Comparison of ENCODE assay signal across 15 mouse cellular contexts in the genomic region with DNA sequence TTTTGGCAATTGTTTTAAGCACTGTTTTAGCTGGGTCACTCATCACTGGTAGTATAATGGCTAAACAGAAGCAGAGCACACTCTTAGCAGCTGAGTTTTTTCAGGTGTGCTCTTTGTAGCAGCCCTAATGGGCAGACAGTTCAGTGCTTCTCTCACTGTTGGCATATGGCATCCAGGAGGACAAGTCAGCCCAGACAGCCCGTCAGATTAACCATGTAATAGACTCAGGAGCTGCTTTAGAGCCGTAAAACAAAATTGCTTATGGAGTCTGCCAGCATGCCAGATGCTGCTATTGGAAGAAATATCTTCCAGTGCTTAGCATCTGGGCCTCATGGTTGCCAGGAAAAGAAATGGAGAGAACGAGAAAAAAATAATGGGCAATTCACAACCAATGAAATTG.
DNase-seq lines count a peak whose midpoint lies in the region; ATAC-seq lines count a peak whose summit lies in the region.
"Had no signal": no experiment of that assay in that cellular context is flagged by ENCODE, and none has a peak within 500 bp of the region (broad histone marks: within the 10 kb centered on the region; RNA-seq: fewer than 3 reads in every experiment).

No protein-coding gene starts in this region.

- H3K4me3 ChIP-seq in forebrain, embryonic 14.5 days (ENCODE audit: low read depth, low read length): no peak overlapping the region
- no peak overlapping the region for H3K4me3 ChIP-seq in forebrain, embryonic 11.5 days (ENCODE audit: low read depth, low read length)
- H3K4me3 ChIP-seq in midbrain, embryonic 14.5 days (replicated peaks; ENCODE audit: low read depth, low read length): no peak overlapping the region
- H3K4me3 ChIP-seq in midbrain, embryonic 13.5 days (replicated peaks): no peak overlapping the region
- H3K4me3 ChIP-seq in hindbrain, embryonic 15.5 days: no peak overlapping the region
- H3K4me3 ChIP-seq: heart, embryonic 13.5 days; liver, embryonic 15.5 days had no signal

- no peak overlapping the region for H3K27ac ChIP-seq in forebrain, embryonic 14.5 days (ENCODE audit: low read depth, low read length)
- H3K27ac ChIP-seq in forebrain, embryonic 11.5 days (ENCODE audit: low read depth, low read length): no peak overlapping the region
- 0 out of 2 replicates have a peak overlapping the region, but pooled peaks have one; percentile 20 for H3K27ac ChIP-seq in midbrain, embryonic 14.5 days (replicated peaks; ENCODE audit: low read depth, low read length)
- H3K27ac ChIP-seq in midbrain, embryonic 13.5 days: no peak overlapping the region
- no peak overlapping the region for H3K27ac ChIP-seq in hindbrain, embryonic 15.5 days (replicated peaks)
- H3K27ac ChIP-seq: heart, embryonic 13.5 days; liver, embryonic 15.5 days had no signal

- H3K4me1 ChIP-seq in forebrain, embryonic 14.5 days (ENCODE audit: control insufficient read depth, insufficient read depth, low read length): no peaks in the 10 kb centered on the region
- no peaks in the 10 kb centered on the region for H3K4me1 ChIP-seq in forebrain, embryonic 11.5 days (replicated peaks; ENCODE audit: control insufficient read depth, insufficient read depth, low read length)
- no peaks in the 10 kb centered on the region for H3K4me1 ChIP-seq in midbrain, embryonic 14.5 days (ENCODE audit: control insufficient read depth, insufficient read depth, low read length)
- no peaks in the 10 kb centered on the region for H3K4me1 ChIP-seq in midbrain, embryonic 13.5 days (replicated peaks)
- no peaks in the 10 kb centered on the region for H3K4me1 ChIP-seq in hindbrain, embryonic 15.5 days (replicated peaks)
- H3K4me1 ChIP-seq: heart, embryonic 13.5 days; liver, embryonic 15.5 days had no signal

- no peaks in the 10 kb centered on the region for H3K27me3 ChIP-seq in forebrain, embryonic 14.5 days (replicated peaks; ENCODE audit: control insufficient read depth, insufficient read depth, low read length)
- H3K27me3 ChIP-seq in forebrain, embryonic 11.5 days (ENCODE audit: control insufficient read depth, insufficient read depth, low read length): no peaks in the 10 kb centered on the region
- no peaks in the 10 kb centered on the region for H3K27me3 ChIP-seq in midbrain, embryonic 14.5 days (ENCODE audit: control insufficient read depth, insufficient read depth, low read length)
- H3K27me3 ChIP-seq in midbrain, embryonic 13.5 days: no peaks in the 10 kb centered on the region
- H3K27me3 ChIP-seq in hindbrain, embryonic 15.5 days: no peaks in the 10 kb centered on the region
- H3K27me3 ChIP-seq: heart, embryonic 13.5 days; liver, embryonic 15.5 days had no signal

- peak; percentile 49 for DNase-seq in forebrain, embryonic 14.5 days (ENCODE audit: low spot score)
- DNase-seq in forebrain, embryonic 11.5 days (ENCODE audit: low spot score): no peak
- peak; percentile 33 for DNase-seq in midbrain, embryonic 14.5 days
- DNase-seq in ovary, adult 18-20 months (ENCODE audit: low spot score): no peak
- DNase-seq in layer of hippocampus, postnatal 36 days: no peak
- DNase-seq in frontal cortex, postnatal 36 days (ENCODE audit: low spot score in 2 of 2): no peak
- DNase-seq: adrenal gland, adult 2 months; gastrocnemius, postnatal 25 days; kidney, adult 2 months; lung, postnatal 14 days; thymus, adult 18-20 months had no signal

- no peak overlapping the region for H3K4me2 ChIP-seq in forebrain, embryonic 14.5 days (ENCODE audit: low read length)
- no peak overlapping the region for H3K4me2 ChIP-seq in forebrain, embryonic 11.5 days (ENCODE audit: low read depth, low read length, severe bottlenecking)
- H3K4me2 ChIP-seq in midbrain, embryonic 14.5 days (ENCODE audit: low read length): no peak overlapping the region
- no peak overlapping the region for H3K4me2 ChIP-seq in midbrain, embryonic 13.5 days (replicated peaks)
- H3K4me2 ChIP-seq in hindbrain, embryonic 15.5 days: no peak overlapping the region
- H3K4me2 ChIP-seq: heart, embryonic 13.5 days; liver, embryonic 15.5 days had no signal

- H3K9ac ChIP-seq in forebrain, embryonic 14.5 days (ENCODE audit: low read length): no peak overlapping the region
- H3K9ac ChIP-seq in forebrain, embryonic 11.5 days (ENCODE audit: low read length): no peak overlapping the region
- H3K9ac ChIP-seq in midbrain, embryonic 14.5 days (replicated peaks; ENCODE audit: low read length): no peak overlapping the region
- no peak overlapping the region for H3K9ac ChIP-seq in midbrain, embryonic 13.5 days (replicated peaks)
- no peak overlapping the region for H3K9ac ChIP-seq in hindbrain, embryonic 15.5 days
- H3K9ac ChIP-seq: heart, embryonic 13.5 days; liver, embryonic 15.5 days had no signal

- H3K9me3 ChIP-seq in forebrain, embryonic 14.5 days (replicated peaks; ENCODE audit: control insufficient read depth, low read length): no peaks in the 10 kb centered on the region
- H3K9me3 ChIP-seq in forebrain, embryonic 11.5 days (ENCODE audit: control insufficient read depth, low read length): no peaks in the 10 kb centered on the region
- H3K9me3 ChIP-seq in midbrain, embryonic 14.5 days (ENCODE audit: control insufficient read depth, low read length): no peaks in the 10 kb centered on the region
- H3K9me3 ChIP-seq in midbrain, embryonic 13.5 days: no peaks in the 10 kb centered on the region
- H3K9me3 ChIP-seq in hindbrain, embryonic 15.5 days: no peaks in the 10 kb centered on the region
- H3K9me3 ChIP-seq: heart, embryonic 13.5 days; liver, embryonic 15.5 days had no signal

- WGBS in forebrain, embryonic 14.5 days: 53% methylated on average over 3 of the region's 3 CpGs
- WGBS in forebrain, embryonic 11.5 days: 75% methylated on average over 3 of the region's 3 CpGs
- WGBS in midbrain, embryonic 14.5 days: 61% methylated on average over 3 of the region's 3 CpGs
- WGBS in midbrain, embryonic 13.5 days: 72% methylated on average over 3 of the region's 3 CpGs
- WGBS in hindbrain, embryonic 15.5 days: 49% methylated on average over 3 of the region's 3 CpGs

- peak; percentile 40; the same call in 1 of the 2 replicates for ATAC-seq in forebrain, embryonic 14.5 days
- no peak for ATAC-seq in forebrain, embryonic 11.5 days (replicated peaks; ENCODE audit: low FRiP score)
- peak; percentile 48; the same call in 1 of the 2 replicates for ATAC-seq in midbrain, embryonic 14.5 days (ENCODE audit: low FRiP score, low TSS enrichment)
- no peak for ATAC-seq in midbrain, embryonic 13.5 days
- ATAC-seq in hindbrain, embryonic 15.5 days (ENCODE audit: low FRiP score, low read depth): peak; percentile 79

- H3K36me3 ChIP-seq in forebrain, embryonic 14.5 days (ENCODE audit: control insufficient read depth, insufficient read depth, low read length): no peaks in the 10 kb centered on the region
- H3K36me3 ChIP-seq in forebrain, embryonic 11.5 days (ENCODE audit: control insufficient read depth, insufficient read depth, low read length): no peaks in the 10 kb centered on the region
- H3K36me3 ChIP-seq in midbrain, embryonic 14.5 days (ENCODE audit: control insufficient read depth, insufficient read depth, low read length): no peaks in the 10 kb centered on the region
- no peaks in the 10 kb centered on the region for H3K36me3 ChIP-seq in midbrain, embryonic 13.5 days
- H3K36me3 ChIP-seq in hindbrain, embryonic 15.5 days: no peaks in the 10 kb centered on the region
- H3K36me3 ChIP-seq: heart, embryonic 13.5 days; liver, embryonic 15.5 days had no signal

Comparison
In these comparisons a context has a peak if more than half of its experiments do, and no peak if none do; other contexts are left out.
1. ATAC-seq: peak in forebrain, embryonic 14.5 days (single experiment), midbrain, embryonic 14.5 days (single experiment) and hindbrain, embryonic 15.5 days (single experiment); none in forebrain, embryonic 11.5 days (single experiment) and midbrain, embryonic 13.5 days (single experiment).
2. DNase-seq: peak in forebrain, embryonic 14.5 days (single experiment) and midbrain, embryonic 14.5 days (single experiment); none in forebrain, embryonic 11.5 days (single experiment), ovary, adult 18-20 months (single experiment), layer of hippocampus, postnatal 36 days (0 of 2) and frontal cortex, postnatal 36 days (0 of 2).